In genomic region chr4:114410026-114410425, GRCm38 (mm10) we compare ENCODE assay signal across 9 mouse cellular contexts. TPM values are rescaled to one million over a fixed set of nuclear protein-coding genes. Genes with fewer than 3 reads are reported as not detected.
DNase-seq lines count a peak whose midpoint lies in the region; ATAC-seq lines count a peak whose summit lies in the region.
"Had no signal": no experiment of that assay in that cellular context is flagged by ENCODE, and none has a peak within 500 bp of the region (broad histone marks: within the 10 kb centered on the region; RNA-seq: fewer than 3 reads in every experiment).

No protein-coding gene starts in this region.

- 53% methylated on average over 3 of the region's 3 CpGs for WGBS in heart, embryonic 14.5 days
- 24% methylated on average over 3 of the region's 3 CpGs for WGBS in midbrain, embryonic 10.5 days
- 12% methylated on average over 3 of the region's 3 CpGs for WGBS in midbrain, embryonic 15.5 days
- WGBS in hindbrain, embryonic 15.5 days = 19% methylated on average over 3 of the region's 3 CpGs
- WGBS in midbrain, embryonic 14.5 days = 4% methylated on average over 3 of the region's 3 CpGs

- no peak for DNase-seq in heart, adult 9 months (ENCODE audit: low spot score in 2 of 2)
- no peak for DNase-seq in midbrain, embryonic 10.5 days (ENCODE audit: low spot score)
- DNase-seq in midbrain, embryonic 14.5 days = no peak
- DNase-seq in urinary bladder, postnatal 36 days (ENCODE audit: low spot score in 2 of 2) = no peak
- no peak for DNase-seq in right cerebral cortex, adult 18-20 months
- DNase-seq: cerebellum, adult 18-20 months had no signal

- peak overlapping the region; percentile 41; the same call in 1 of the 2 replicates for H3K9ac ChIP-seq in heart, embryonic 14.5 days (ENCODE audit: low read length)
- H3K9ac ChIP-seq in midbrain, embryonic 15.5 days = no peak overlapping the region
- no peak overlapping the region for H3K9ac ChIP-seq in hindbrain, embryonic 15.5 days
- H3K9ac ChIP-seq in midbrain, embryonic 14.5 days (replicated peaks; ENCODE audit: low read length) = no peak overlapping the region

- H3K4me1 ChIP-seq in heart, embryonic 14.5 days (ENCODE audit: control insufficient read depth in 2 of 2, insufficient read depth in 2 of 2, low read length in 2 of 2) = peaks cover 14 to 20% of the 10 kb centered on the region in 2 experiments; a peak in 3 of 4 replicates
- peaks cover 55% of the 10 kb centered on the region for H3K4me1 ChIP-seq in midbrain, embryonic 10.5 days
- peaks cover 19% of the 10 kb centered on the region for H3K4me1 ChIP-seq in midbrain, embryonic 15.5 days
- peaks cover 17% of the 10 kb centered on the region for H3K4me1 ChIP-seq in hindbrain, embryonic 15.5 days (replicated peaks)
- H3K4me1 ChIP-seq in midbrain, embryonic 14.5 days (ENCODE audit: control insufficient read depth, insufficient read depth, low read length) = peaks cover 21% of the 10 kb centered on the region

- 0 out of 4 replicates have a peak overlapping the region, but pooled peaks of 1 of the 2 experiments have one; percentile 2 for H3K4me3 ChIP-seq in heart, embryonic 14.5 days (ENCODE audit: control insufficient read depth in 1 of 2, insufficient read depth in 1 of 2, low read depth in 1 of 2, low read length in 2 of 2)
- H3K4me3 ChIP-seq in midbrain, embryonic 10.5 days = peak overlapping the region; percentile 37
- H3K4me3 ChIP-seq in midbrain, embryonic 15.5 days = no peak overlapping the region
- H3K4me3 ChIP-seq in hindbrain, embryonic 15.5 days = no peak overlapping the region
- H3K4me3 ChIP-seq in midbrain, embryonic 14.5 days (replicated peaks; ENCODE audit: low read depth, low read length) = no peak overlapping the region

- H3K27me3 ChIP-seq in heart, embryonic 14.5 days (ENCODE audit: control insufficient read depth, insufficient read depth, low read length) = peaks cover 83% of the 10 kb centered on the region
- H3K27me3 ChIP-seq in midbrain, embryonic 10.5 days (ENCODE audit: low read depth, poor library complexity, severe bottlenecking) = peaks cover 41% of the 10 kb centered on the region
- peaks cover 25% of the 10 kb centered on the region for H3K27me3 ChIP-seq in midbrain, embryonic 15.5 days (replicated peaks)
- peaks cover 24% of the 10 kb centered on the region for H3K27me3 ChIP-seq in hindbrain, embryonic 15.5 days
- peaks cover 27% of the 10 kb centered on the region; the same call in 1 of the 2 replicates for H3K27me3 ChIP-seq in midbrain, embryonic 14.5 days (ENCODE audit: control insufficient read depth, insufficient read depth, low read length)

- H3K9me3 ChIP-seq in heart, embryonic 14.5 days (ENCODE audit: control insufficient read depth, low read length) = no peaks in the 10 kb centered on the region
- no peaks in the 10 kb centered on the region for H3K9me3 ChIP-seq in midbrain, embryonic 10.5 days (replicated peaks)
- no peaks in the 10 kb centered on the region for H3K9me3 ChIP-seq in midbrain, embryonic 15.5 days
- H3K9me3 ChIP-seq in hindbrain, embryonic 15.5 days = no peaks in the 10 kb centered on the region
- no peaks in the 10 kb centered on the region for H3K9me3 ChIP-seq in midbrain, embryonic 14.5 days (ENCODE audit: control insufficient read depth, low read length)

- H3K4me2 ChIP-seq in heart, embryonic 14.5 days (ENCODE audit: low read length) = peak overlapping the region; percentile 39
- H3K4me2 ChIP-seq in midbrain, embryonic 15.5 days = no peak overlapping the region
- H3K4me2 ChIP-seq in hindbrain, embryonic 15.5 days = 0 out of 2 replicates have a peak overlapping the region, but pooled peaks have one; percentile 5
- H3K4me2 ChIP-seq in midbrain, embryonic 14.5 days (ENCODE audit: low read length) = peak overlapping the region; percentile 12; the same call in 1 of the 2 replicates

- H3K27ac ChIP-seq in heart, embryonic 14.5 days (replicated peaks in 1 of 2; ENCODE audit: control insufficient read depth in 1 of 2, insufficient read depth in 1 of 2, low read depth in 2 of 2, low read length in 2 of 2) = no peak overlapping the region
- H3K27ac ChIP-seq in midbrain, embryonic 10.5 days (replicated peaks) = peak overlapping the region; percentile 65; the same call in 1 of the 2 replicates
- H3K27ac ChIP-seq in midbrain, embryonic 15.5 days = no peak overlapping the region
- H3K27ac ChIP-seq in hindbrain, embryonic 15.5 days (replicated peaks) = no peak overlapping the region
- H3K27ac ChIP-seq in midbrain, embryonic 14.5 days (replicated peaks; ENCODE audit: low read depth, low read length) = no peak overlapping the region

- no peaks in the 10 kb centered on the region for H3K36me3 ChIP-seq in heart, embryonic 14.5 days (ENCODE audit: control insufficient read depth, insufficient read depth, low read length)
- 0 out of 2 replicates have a peak, but pooled peaks cover 3% of the 10 kb centered on the region for H3K36me3 ChIP-seq in midbrain, embryonic 10.5 days
- no peaks in the 10 kb centered on the region for H3K36me3 ChIP-seq in midbrain, embryonic 15.5 days (replicated peaks)
- H3K36me3 ChIP-seq in hindbrain, embryonic 15.5 days = no peaks in the 10 kb centered on the region
- H3K36me3 ChIP-seq in midbrain, embryonic 14.5 days (ENCODE audit: control insufficient read depth, insufficient read depth, low read length) = no peaks in the 10 kb centered on the region

- no peak for ATAC-seq in heart, embryonic 14.5 days (ENCODE audit: insufficient number of reproducible peaks, insufficient read depth, low FRiP score, low read depth)
- no peak for ATAC-seq in midbrain, embryonic 15.5 days (replicated peaks)
- ATAC-seq in hindbrain, embryonic 15.5 days (ENCODE audit: low FRiP score, low read depth) = no peak
- ATAC-seq in midbrain, embryonic 14.5 days (ENCODE audit: low FRiP score, low TSS enrichment) = no peak

RNA-seq across cellular contexts. Expression of gene Trabd2b, which starts 3.5 kb away (rescaled TPM):
- polyA plus RNA-seq in heart, embryonic 14.5 days (2014; fragmentation: Nextera tagmentation; extraction: Ambion mirVana) = 1.9 and 2.7 TPM in 2 replicates
- 1.8 TPM in 2 replicates for polyA plus RNA-seq in midbrain, embryonic 10.5 days (2016; fragmentation: Nextera tagmentation; extraction: Ambion mirVana)
- 0.60 and 0.65 TPM in 2 replicates for polyA plus RNA-seq in midbrain, embryonic 15.5 days (2015; fragmentation: Nextera tagmentation; extraction: Ambion mirVana)
- polyA plus RNA-seq in hindbrain, embryonic 15.5 days (2015; fragmentation: Nextera tagmentation; extraction: Ambion mirVana) = 0.83 and 0.93 TPM in 2 replicates
- 0.34 and 0.79 TPM in 2 replicates for polyA plus RNA-seq in midbrain, embryonic 14.5 days (2014; fragmentation: Nextera tagmentation; extraction: Ambion mirVana)
